Mouse (Mus musculus) layer of hippocampus, postnatal 10 days (tissue): ENCODE measurements around the gene Shtn1. TPM values are rescaled to one million over a fixed set of nuclear protein-coding genes. Genes with fewer than 3 reads are reported as not detected.

ENCODE experiments used
- DNase-seq, 2 experiments: peaks; one replicate each; pipeline ENCODE4 v3.0.0; 2021; ENCODE audit warnings: low spot score in 2 of 2
- total RNA-seq, 2 experiments: library from RNA; stranded (reverse); gene quantifications; 2 replicates each; pipeline ENCODE4 v1.2.3; 2021

Gene Shtn1
- total RNA-seq, 2 experiments from 2014 or later: 79.0 to 91.8 TPM

- DNase-seq: no peak
Measured at GRCm38 (mm10) chr19:58975216-58975863, 100.6 kb downstream of the Shtn1 start.

GRCm38 (mm10) chr19:58974126-58974525 lies 101.8 kb downstream of the Shtn1 start:
- DNase-seq: no peak

- no peak for DNase-seq
Measured at GRCm38 (mm10) chr19:58970826-58971225, 105.1 kb downstream of the Shtn1 start.

GRCm38 (mm10) chr19:58968731-58969506 lies 107.0 kb downstream of the Shtn1 start:
- DNase-seq: no peak

GRCm38 (mm10) chr19:58963011-58963410 lies 112.9 kb downstream of the Shtn1 start:
- no peak for DNase-seq

GRCm38 (mm10) chr19:58954779-58955178 lies 121.1 kb downstream of the Shtn1 start:
- DNase-seq: no peak

- no peak for DNase-seq
Measured at GRCm38 (mm10) chr19:58952236-58952635, 123.7 kb downstream of the Shtn1 start.

- DNase-seq: no peak
Measured at GRCm38 (mm10) chr19:58951521-58951920, 124.4 kb downstream of the Shtn1 start.

- no peak for DNase-seq
Measured at GRCm38 (mm10) chr19:58945959-58946358, 129.9 kb downstream of the Shtn1 start.

- peak; percentile 97 for DNase-seq
Measured at GRCm38 (mm10) chr19:58942841-58943828, 132.8 kb downstream of the Shtn1 start, which contains the start of the genes Eno4 and Hspa12a. TSS of gene Eno4 (plus strand) at chr19:58943425. TSS of gene Hspa12a (minus strand) at chr19:58943654.

GRCm38 (mm10) chr19:58933062-58933461 lies 142.8 kb downstream of the Shtn1 start:
- no peak for DNase-seq

GRCm38 (mm10) chr19:58931081-58931800 lies 144.7 kb downstream of the Shtn1 start:
- DNase-seq: no peak

Other genes with a start within 250 kb of the Shtn1 start
- 1 to 10 TPM; 1.2 to 1.8 TPM for gene Eno4, start 132.7 kb downstream of the Shtn1 start, total RNA-seq
- 100 to 1,000 TPM; 232 to 243 TPM for gene Hspa12a, start 132.4 kb downstream of the Shtn1 start, total RNA-seq
- gene Vax1, start 94.0 kb upstream of the Shtn1 start, total RNA-seq: 1 to 10 TPM; 1.7 to 2.9 TPM
- gene Kcnk18, start 143.1 kb upstream of the Shtn1 start, total RNA-seq: not detected
- gene Slc18a2, start 184.8 kb upstream of the Shtn1 start, total RNA-seq: 1 to 10 TPM; 6.8 to 8.2 TPM
- 100 to 1,000 TPM; 422 to 439 TPM for gene Rps12-ps3, start 246.2 kb upstream of the Shtn1 start, total RNA-seq